Mouse (Mus musculus): ENCODE results near the gene Pmpca. TPM values are rescaled to one million over a fixed set of nuclear protein-coding genes. Genes with fewer than 3 reads are reported as not detected.
A peak's percentile ranks its signal among the peaks of the same experiment; 100 is the strongest.
"Not testable (repeated sequence)": the region's sequence is repeated elsewhere in the genome, so short reads cannot be mapped to it uniquely, and the experiment has no call there.

Pmpca gene
- polyA plus RNA-seq, 1 experiment from 2014 or later = 81.5 TPM

- Histone ChIP-seq H3K4me1 (replicated peaks) (no peaks in the 10 kb centered on the region), H3K9me3 (replicated peaks) (no peaks in the 10 kb centered on the region), H3K27me3 (no peaks in the 10 kb centered on the region), H3K36me3 (peaks cover 96% of the 10 kb centered on the region), H3K9ac (no peak overlapping the region), H3K4me2 (no peak overlapping the region), H3K27ac (no peak overlapping the region), H3K4me3 (replicated peaks) (no peak overlapping the region)
- WGBS (ENCODE audit: insufficient replicate concordance) = 86% methylated on average over 8 of the region's 8 CpGs
- no peak for DNase-seq
- ATAC-seq (ENCODE audit: low read depth) = no peak
Observed at GRCm38 (mm10) chr2:26372396-26372795, 16.7 kb upstream of the Pmpca start.

GRCm38 (mm10) chr2:26380131-26380771 is 8.9 kb upstream of the Pmpca start, which contains the start of gene Snapc4:
TSS of gene Snapc4 (minus strand) at chr2:26380653.
- Histone ChIP-seq H3K27me3 (no peaks in the 10 kb centered on the region), H3K27ac (peak within 1 kb of the TSS; percentile 50), H3K9ac (peak within 1 kb of the TSS; percentile 84), H3K4me1 (replicated peaks) (peaks cover 15% of the 10 kb centered on the region), H3K4me2 (peak within 1 kb of the TSS; percentile 91), H3K4me3 (replicated peaks) (peak within 1 kb of the TSS; percentile 89), H3K36me3 (peaks cover 70% of the 10 kb centered on the region), H3K9me3 (replicated peaks) (no peaks in the 10 kb centered on the region)
- under 1% methylated on average over 38 of the region's 38 CpGs for WGBS (ENCODE audit: insufficient replicate concordance)
- ATAC-seq (ENCODE audit: low read depth) (peak; percentile 92), DNase-seq (peak; percentile 78)

GRCm38 (mm10) chr2:26380871-26381270 is 8.3 kb upstream of the Pmpca start:
- not testable (repeated sequence) for DNase-seq; H3K27ac ChIP-seq; H3K27me3 ChIP-seq; H3K9me3 ChIP-seq (replicated peaks); ATAC-seq (ENCODE audit: low read depth)
- peaks cover 71% of the 10 kb centered on the region for H3K36me3 ChIP-seq
- H3K9ac ChIP-seq = peak overlapping the region; percentile 84; the same call in 1 of the 2 replicates
- H3K4me2 ChIP-seq = peak overlapping the region; percentile 91
- 19% methylated on average over 6 of the region's 6 CpGs for WGBS (ENCODE audit: insufficient replicate concordance)
- peak overlapping the region; percentile 89 for H3K4me3 ChIP-seq (replicated peaks)
- peaks cover 15% of the 10 kb centered on the region for H3K4me1 ChIP-seq (replicated peaks)

GRCm38 (mm10) chr2:26387713-26388112 is 1.4 kb upstream of the Pmpca start:
- Histone ChIP-seq H3K27me3 (no peaks in the 10 kb centered on the region), H3K4me2 (peak overlapping the region; percentile 93), H3K9ac (peak overlapping the region; percentile 96), H3K4me1 (replicated peaks) (peaks cover 26% of the 10 kb centered on the region), H3K4me3 (replicated peaks) (peak overlapping the region; percentile 97), H3K27ac (peak overlapping the region; percentile 13; the same call in 1 of the 2 replicates), H3K9me3 (replicated peaks) (no peaks in the 10 kb centered on the region), H3K36me3 (peaks cover 73% of the 10 kb centered on the region)
- 65% methylated on average over 3 of the region's 3 CpGs for WGBS (ENCODE audit: insufficient replicate concordance)
- ATAC-seq (ENCODE audit: low read depth) = no peak
- no peak for DNase-seq

- Histone ChIP-seq H3K36me3 (peaks cover 73% of the 10 kb centered on the region), H3K4me1 (replicated peaks) (peaks cover 26% of the 10 kb centered on the region), H3K27ac (peak overlapping the region; percentile 83), H3K4me3 (replicated peaks) (peak overlapping the region; percentile 97), H3K9me3 (replicated peaks) (no peaks in the 10 kb centered on the region), H3K4me2 (peak overlapping the region; percentile 93), H3K27me3 (no peaks in the 10 kb centered on the region), H3K9ac (peak overlapping the region; percentile 96)
- ATAC-seq (ENCODE audit: low read depth) = peak; percentile 72
- WGBS (ENCODE audit: insufficient replicate concordance) = under 1% methylated on average over 45 of the region's 45 CpGs
- DNase-seq = no peak
Observed at GRCm38 (mm10) chr2:26388682-26389153, 421 bp upstream of the Pmpca start.

- H3K9me3 ChIP-seq (replicated peaks) = no peaks in the 10 kb centered on the region
- peak overlapping the region; percentile 97 for H3K4me3 ChIP-seq (replicated peaks)
- DNase-seq (no peak), ATAC-seq (ENCODE audit: low read depth) (no peak)
- peaks cover 26% of the 10 kb centered on the region for H3K4me1 ChIP-seq (replicated peaks)
- no peak overlapping the region for H3K27ac ChIP-seq
- peaks cover 73% of the 10 kb centered on the region for H3K36me3 ChIP-seq
- 63% methylated on average over 3 of the region's 3 CpGs for WGBS (ENCODE audit: insufficient replicate concordance)
- peak overlapping the region; percentile 25 for H3K4me2 ChIP-seq
- H3K27me3 ChIP-seq = no peaks in the 10 kb centered on the region
- peak overlapping the region; percentile 33; the same call in 1 of the 2 replicates for H3K9ac ChIP-seq
Observed at GRCm38 (mm10) chr2:26390954-26391353, 1.8 kb downstream of the Pmpca start.

- no peaks in the 10 kb centered on the region for H3K27me3 ChIP-seq
- H3K4me2 ChIP-seq = no peak overlapping the region
- peaks cover 73% of the 10 kb centered on the region for H3K36me3 ChIP-seq
- H3K4me1 ChIP-seq (replicated peaks) = peaks cover 26% of the 10 kb centered on the region
- ATAC-seq (ENCODE audit: low read depth) = no peak
- no peak overlapping the region for H3K9ac ChIP-seq
- H3K9me3 ChIP-seq (replicated peaks) = no peaks in the 10 kb centered on the region
- no peak overlapping the region for H3K4me3 ChIP-seq (replicated peaks)
- no peak for DNase-seq
- no peak overlapping the region for H3K27ac ChIP-seq
- 83% methylated on average over 6 of the region's 6 CpGs for WGBS (ENCODE audit: insufficient replicate concordance)
Observed at GRCm38 (mm10) chr2:26391617-26392016, 2.5 kb downstream of the Pmpca start.

- peaks cover 28% of the 10 kb centered on the region for H3K4me1 ChIP-seq (replicated peaks)
- H3K4me2 ChIP-seq = no peak overlapping the region
- peaks cover 83% of the 10 kb centered on the region for H3K36me3 ChIP-seq
- H3K4me3 ChIP-seq (replicated peaks) = no peak overlapping the region
- H3K9ac ChIP-seq = no peak overlapping the region
- no peaks in the 10 kb centered on the region for H3K9me3 ChIP-seq (replicated peaks)
- 80% methylated on average over 8 of the region's 8 CpGs for WGBS (ENCODE audit: insufficient replicate concordance)
- ATAC-seq (ENCODE audit: low read depth) (no peak), DNase-seq (no peak)
- 0 out of 2 replicates have a peak overlapping the region, but pooled peaks have one; percentile 24 for H3K27ac ChIP-seq
- no peaks in the 10 kb centered on the region for H3K27me3 ChIP-seq
Observed at GRCm38 (mm10) chr2:26398978-26399377, 9.8 kb downstream of the Pmpca start.

GRCm38 (mm10) chr2:26399647-26400046 is 10.5 kb downstream of the Pmpca start:
- DNase-seq (no peak), ATAC-seq (ENCODE audit: low read depth) (peak; percentile 35; the same call in 1 of the 2 replicates)
- Histone ChIP-seq H3K27ac (peak overlapping the region; percentile 24), H3K27me3 (no peaks in the 10 kb centered on the region), H3K9me3 (replicated peaks) (no peaks in the 10 kb centered on the region), H3K4me2 (no peak overlapping the region), H3K4me1 (replicated peaks) (peaks cover 30% of the 10 kb centered on the region), H3K36me3 (peaks cover 77% of the 10 kb centered on the region), H3K9ac (no peak overlapping the region), H3K4me3 (replicated peaks) (no peak overlapping the region)
- 83% methylated on average over 5 of the region's 5 CpGs for WGBS (ENCODE audit: insufficient replicate concordance)

GRCm38 (mm10) chr2:26400296-26400695 is 11.2 kb downstream of the Pmpca start:
- Histone ChIP-seq H3K4me2 (no peak overlapping the region), H3K9ac (no peak overlapping the region), H3K27ac (peak overlapping the region; percentile 24; the same call in 1 of the 2 replicates), H3K4me1 (replicated peaks) (peaks cover 36% of the 10 kb centered on the region), H3K36me3 (peaks cover 70% of the 10 kb centered on the region), H3K4me3 (replicated peaks) (no peak overlapping the region), H3K27me3 (no peaks in the 10 kb centered on the region), H3K9me3 (replicated peaks) (no peaks in the 10 kb centered on the region)
- 81% methylated on average over 5 of the region's 5 CpGs for WGBS (ENCODE audit: insufficient replicate concordance)
- ATAC-seq (ENCODE audit: low read depth) (no peak), DNase-seq (no peak)

GRCm38 (mm10) chr2:26401023-26401422 is 11.9 kb downstream of the Pmpca start:
- Histone ChIP-seq H3K4me1 (replicated peaks) (peaks cover 42% of the 10 kb centered on the region), H3K27ac (peak overlapping the region; percentile 59), H3K4me2 (no peak overlapping the region), H3K9me3 (replicated peaks) (no peaks in the 10 kb centered on the region), H3K36me3 (peaks cover 63% of the 10 kb centered on the region), H3K4me3 (replicated peaks) (no peak overlapping the region), H3K27me3 (no peaks in the 10 kb centered on the region), H3K9ac (peak overlapping the region; percentile 14; the same call in 1 of the 2 replicates)
- 66% methylated on average over 4 of the region's 4 CpGs for WGBS (ENCODE audit: insufficient replicate concordance)
- ATAC-seq (ENCODE audit: low read depth) = peak; percentile 73
- no peak for DNase-seq
